Mouse (Mus musculus): ENCODE measurements around the gene AL607142.1.

GRCm38 (mm10) chr4:120124656-120125055, 59.9 kb downstream of the AL607142.1 start:
- TF ChIP-seq CTCF (IDR thresholded peaks at IDR 0.05; ENCODE audit: extremely low read depth, insufficient read length, insufficient replicate concordance, low read depth, low read length), result no peak
- TF ChIP-seq POLR2A (IDR thresholded peaks at IDR 0.05; ENCODE audit: low read depth, low read length), result no peak
